ENCODE assay signal across 26 mouse cellular contexts in the genomic region with DNA sequence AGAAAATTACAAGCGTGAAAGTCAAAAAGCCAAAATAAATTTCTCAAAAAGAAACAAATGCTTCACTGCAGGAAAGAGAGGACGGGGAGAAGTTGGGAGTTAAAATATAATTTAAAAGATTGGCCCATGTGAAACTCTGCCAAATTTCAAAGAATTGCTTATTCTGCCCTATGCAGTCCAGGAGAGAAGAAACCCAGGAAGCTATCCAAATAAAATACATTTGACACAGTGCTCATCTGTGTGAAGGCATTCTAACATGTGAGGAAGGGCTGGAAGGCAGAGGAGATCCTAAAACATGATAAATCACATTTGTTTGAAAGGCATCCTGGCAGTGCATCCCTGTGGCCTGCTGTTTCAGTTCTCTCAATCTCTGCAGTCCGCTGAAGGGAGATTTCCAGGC.
"Had no signal": no experiment of that assay in that cellular context is flagged by ENCODE, and none has a peak within 500 bp of the region (broad histone marks: within the 10 kb centered on the region; RNA-seq: fewer than 3 reads in every experiment).

No protein-coding gene starts in this region.

- H3K36me3 ChIP-seq: heart, embryonic 10.5 days; heart, embryonic 12.5 days; hindbrain, embryonic 10.5 days; hindbrain, embryonic 12.5 days; intestine, embryonic 15.5 days; limb, embryonic 13.5 days; limb, embryonic 15.5 days; liver, embryonic 12.5 days had no signal

- H3K4me2 ChIP-seq: heart, embryonic 12.5 days; hindbrain, embryonic 12.5 days; hindbrain, embryonic 14.5 days; intestine, embryonic 15.5 days; limb, embryonic 13.5 days; limb, embryonic 15.5 days; liver, embryonic 12.5 days had no signal

- H3K4me3 ChIP-seq: gastrocnemius, adult 2 months; heart, embryonic 10.5 days; heart, embryonic 12.5 days; hindbrain, embryonic 10.5 days; hindbrain, embryonic 12.5 days; intestine, embryonic 15.5 days; layer of hippocampus, adult 2 months; left cerebral cortex, adult 2 months; limb, embryonic 13.5 days; limb, embryonic 15.5 days; liver, embryonic 12.5 days had no signal

- H3K4me1 ChIP-seq: hindbrain, embryonic 10.5 days; hindbrain, embryonic 12.5 days; intestine, embryonic 15.5 days; limb, embryonic 13.5 days; limb, embryonic 15.5 days; liver, embryonic 12.5 days had no signal

- ATAC-seq: hindbrain, embryonic 16.5 days; inflammation-experienced regulatory T-cells, adult 6 months; intestine, embryonic 15.5 days; intestine, postnatal 0 days; liver, embryonic 12.5 days had no signal

- H3K27me3 ChIP-seq: heart, embryonic 12.5 days; hindbrain, embryonic 12.5 days; intestine, embryonic 15.5 days; limb, embryonic 13.5 days; limb, embryonic 15.5 days; liver, embryonic 12.5 days had no signal

- H3K27ac ChIP-seq: gastrocnemius, adult 2 months; heart, embryonic 10.5 days; hindbrain, embryonic 10.5 days; hindbrain, embryonic 12.5 days; hindbrain, embryonic 14.5 days; intestine, embryonic 15.5 days; layer of hippocampus, adult 2 months; left cerebral cortex, adult 2 months; limb, embryonic 13.5 days; limb, embryonic 15.5 days; liver, embryonic 12.5 days; liver, embryonic 14.5 days had no signal

- H3K9me3 ChIP-seq: heart, embryonic 10.5 days; heart, embryonic 12.5 days; hindbrain, embryonic 10.5 days; hindbrain, embryonic 12.5 days; intestine, embryonic 15.5 days; limb, embryonic 13.5 days; limb, embryonic 15.5 days; liver, embryonic 12.5 days had no signal

- H3K9ac ChIP-seq: heart, embryonic 12.5 days; hindbrain, embryonic 12.5 days; hindbrain, embryonic 14.5 days; intestine, embryonic 15.5 days; limb, embryonic 13.5 days; limb, embryonic 15.5 days; liver, embryonic 12.5 days; liver, embryonic 14.5 days had no signal

- DNase-seq: gastrocnemius, adult 2 months; gastrocnemius, postnatal 10 days; gastrocnemius, postnatal 25 days; heart, adult 18-20 months; heart, postnatal 10 days; heart, postnatal 4 days; kidney, adult 18-20 months; kidney, adult 8-10 months; kidney, postnatal 10 days; kidney, postnatal 25 days; kidney, postnatal 4 days had no signal
